Mouse (Mus musculus) megakaryocyte, embryonic 14.5 days (primary cell): Measurements from ENCODE around the gene Afdn.

Experiments used
- FLI1 ChIP-seq: IDR thresholded peaks from 2 replicates; pipeline ENCODE4 v1.6.1; 2012; ENCODE audit warnings: low read length, inconsistent platforms, mixed read lengths
- GATA1 ChIP-seq: IDR thresholded peaks from 3 replicates; pipeline ENCODE4 v1.6.1; 2012; ENCODE audit warnings: mixed read lengths, low read length, inconsistent platforms, borderline replicate concordance

GRCm38 (mm10) chr17:13753918-13754317, 6.4 kb upstream of the Afdn start:
- TF ChIP-seq GATA1 (no peak), FLI1 (no peak)
